Mouse (Mus musculus): Measurements from ENCODE around the gene Bahcc1.

DNA sequence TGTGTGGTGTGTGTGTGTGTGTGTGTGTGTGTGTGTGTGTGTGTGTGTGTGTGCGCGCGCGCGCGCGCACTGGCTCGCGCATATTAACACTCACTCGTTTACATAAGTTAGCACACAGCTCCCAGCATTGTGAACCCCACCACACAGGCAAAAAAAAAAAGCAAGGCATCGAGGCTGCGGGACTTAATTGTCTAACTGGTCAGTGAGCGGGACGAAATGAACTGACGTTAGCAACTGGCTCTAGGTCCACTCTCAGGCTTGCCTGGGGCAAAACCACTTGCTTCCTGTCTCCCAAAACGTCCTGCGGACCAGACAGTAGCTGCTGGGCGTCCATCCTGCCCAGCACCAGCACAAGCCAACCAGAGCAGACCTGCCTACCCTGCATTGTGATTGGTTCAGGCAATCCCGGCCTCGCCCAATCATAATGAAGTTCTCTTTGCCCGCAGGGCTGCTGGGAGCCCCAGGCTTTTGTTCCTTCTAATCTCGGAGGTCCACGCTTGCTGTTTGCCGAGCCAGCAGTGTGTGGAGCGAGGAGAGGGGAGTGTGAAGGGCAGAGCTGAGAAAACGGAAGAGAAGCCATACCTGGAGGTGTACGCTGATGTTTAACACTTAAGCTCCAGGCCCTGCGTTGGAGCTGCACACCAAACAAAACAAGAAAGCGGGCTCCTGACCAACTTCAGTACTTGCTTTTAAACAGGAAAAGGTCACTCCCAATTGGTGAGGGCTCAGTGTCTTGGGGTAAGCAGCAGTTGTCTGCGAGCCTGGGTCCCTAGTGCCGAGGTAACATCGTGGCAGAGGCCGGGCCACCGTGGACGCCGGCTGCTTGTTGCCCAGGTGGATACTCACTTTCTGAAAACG is 83.3 kb downstream of the Bahcc1 start:
- TF ChIP-seq CTCF (IDR thresholded peaks at IDR 0.05; ENCODE audit: borderline replicate concordance, extremely low read depth, insufficient read depth, insufficient read length) (no peak), POLR2A (IDR thresholded peaks at IDR 0.05; ENCODE audit: borderline replicate concordance, extremely low read depth, insufficient read depth, insufficient read length, poor library complexity, severe bottlenecking) (peak; percentile 70; the same call in 1 of the 2 replicates)
